Mouse (Mus musculus): ENCODE measurements around the gene Ppp1r26.

Ppp1r26 gene

DNA sequence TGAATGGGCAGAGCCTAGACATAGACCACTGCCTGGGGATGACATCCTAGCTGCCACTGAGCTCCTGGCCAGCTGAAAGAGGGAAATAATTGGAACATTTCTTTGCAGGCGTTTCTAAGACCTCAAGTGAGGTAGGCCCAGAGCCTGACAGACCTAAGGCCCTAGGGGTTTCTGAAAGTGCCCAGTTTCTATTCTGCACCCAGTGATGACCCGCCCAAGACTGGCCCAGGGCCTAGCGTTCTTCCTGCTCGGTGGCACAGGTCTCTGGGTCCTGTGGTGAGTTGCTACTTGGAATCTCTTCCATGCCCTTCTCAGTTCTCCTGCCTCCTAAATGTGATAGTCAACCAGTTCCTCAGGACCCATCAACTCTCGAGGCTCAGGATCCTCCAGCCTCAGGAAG is 51.0 kb downstream of the Ppp1r26 start:
- no peak for DNase-seq (ENCODE audit: low spot score in 2 of 2)

DNA sequence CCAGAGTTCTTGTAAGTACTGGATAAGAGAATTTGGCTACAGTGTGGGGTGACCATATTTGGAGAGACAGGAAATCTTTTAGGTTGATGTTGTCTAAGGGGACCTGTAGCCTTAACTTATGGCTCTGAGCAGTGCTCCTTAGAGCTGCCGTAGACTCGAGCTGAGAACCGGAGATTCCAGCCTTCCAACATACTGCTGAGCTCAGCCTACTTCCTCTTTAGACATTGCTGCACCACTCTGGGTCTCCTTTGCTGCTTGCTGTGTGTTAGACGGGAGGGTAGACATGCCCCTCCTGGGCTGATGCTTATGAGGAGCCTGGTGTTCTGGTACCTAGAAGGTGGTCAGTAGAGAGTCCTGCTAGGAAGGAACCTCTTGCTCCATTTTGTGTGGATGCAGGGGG is 51.8 kb downstream of the Ppp1r26 start:
- DNase-seq (ENCODE audit: low spot score in 2 of 2): no peak

DNA sequence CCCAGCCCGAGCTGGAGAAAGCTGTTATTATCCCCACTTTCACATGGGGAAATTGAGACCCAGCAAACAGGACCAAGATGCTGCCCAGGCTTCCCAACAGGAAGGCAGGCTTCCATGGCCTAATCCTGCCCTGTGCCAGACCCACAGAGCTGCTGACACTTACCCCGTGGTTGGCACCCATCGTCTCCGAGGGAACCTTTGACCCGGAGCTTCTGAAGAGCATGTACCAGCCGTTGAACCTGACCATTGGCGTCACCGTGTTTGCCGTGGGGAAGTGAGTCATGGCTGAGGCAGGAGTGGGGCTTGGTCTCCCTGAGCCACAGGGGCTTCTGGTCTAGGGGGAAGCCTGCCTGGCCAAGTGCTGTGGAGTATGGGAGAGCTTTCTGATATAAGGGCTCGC is 56.4 kb downstream of the Ppp1r26 start:
- DNase-seq (ENCODE audit: low spot score in 2 of 2): no peak

DNA sequence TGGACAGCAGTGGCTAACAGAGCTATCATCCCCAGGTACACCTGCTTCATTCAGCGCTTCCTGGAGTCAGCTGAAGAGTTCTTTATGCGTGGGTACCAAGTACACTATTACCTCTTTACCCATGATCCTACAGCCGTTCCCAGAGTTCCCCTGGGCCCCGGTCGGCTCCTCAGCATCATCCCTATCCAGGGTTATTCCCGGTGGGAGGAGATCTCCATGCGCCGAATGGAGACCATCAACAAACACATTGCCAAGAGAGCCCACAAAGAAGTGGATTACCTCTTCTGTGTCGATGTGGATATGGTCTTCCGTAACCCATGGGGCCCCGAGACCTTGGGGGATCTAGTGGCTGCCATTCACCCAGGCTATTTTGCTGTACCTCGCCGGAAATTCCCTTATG is 58.1 kb downstream of the Ppp1r26 start:
- DNase-seq (ENCODE audit: low spot score in 2 of 2): no peak

All from cerebellum, postnatal 4 days (tissue).